1 mouse cellular context compared by ENCODE assay signal in genomic region chr4:125116090-125116861, GRCm38 (mm10).
TF ChIP-seq lines count a peak whose summit lies in the region.

No protein-coding gene starts in this region.

TF ChIP-seq in CH12.LX, 34 proteins besides CTCF, POLR2A, EP300 and RAD21 (continued from another document):
- TF ChIP-seq JUND (conservative IDR thresholded peaks at IDR 0.05; ENCODE audit: low read depth, low read length) (no peak), TCF12 (IDR thresholded peaks at IDR 0.05; ENCODE audit: low read depth, low read length) (no peak)
